Mouse (Mus musculus) spleen, adult 2 months (tissue): ENCODE measurements around the gene St6galnac3. TPM values are rescaled to one million over a fixed set of nuclear protein-coding genes. Genes with fewer than 3 reads are reported as not detected.

Experiments used
- DNase-seq, 2 experiments: peaks; one replicate each; pipeline versions ENCODE4 v3.0.0 to v3.0.0-alpha.2; 2012 to 2021; ENCODE audit warnings: low spot score in 2 of 2, low read depth in 1 of 2
- H3K27ac ChIP-seq: fragments of 200-500 bp; 2 replicates; pipeline ENCODE4 v1.5.1; 2012; ENCODE audit warnings: low read length, inconsistent platforms; ENCODE audit not compliant: insufficient read depth
- H3K27me3 ChIP-seq: fragments of 200-500 bp; 2 replicates; pipeline ENCODE4 v1.6.1; 2012; ENCODE audit warnings: mild to moderate bottlenecking, moderate library complexity, low read length, inconsistent platforms; ENCODE audit not compliant: control insufficient read depth, insufficient read depth
- H3K36me3 ChIP-seq: fragments of 200-500 bp; 2 replicates; pipeline ENCODE4 v1.6.1; 2012; ENCODE audit warnings: mild to moderate bottlenecking, low read length, inconsistent platforms; ENCODE audit not compliant: control insufficient read depth, insufficient read depth
- H3K4me1 ChIP-seq: fragments of 200-500 bp; 2 replicates; pipeline ENCODE4 v1.6.1; 2011; ENCODE audit warnings: inconsistent platforms; ENCODE audit not compliant: control insufficient read depth, insufficient read depth, insufficient read length
- H3K4me3 ChIP-seq: fragments of 200-500 bp; 2 replicates; pipeline ENCODE4 v1.5.1; 2011; ENCODE audit warnings: mild to moderate bottlenecking, inconsistent platforms; ENCODE audit not compliant: insufficient read depth, insufficient read length; ENCODE audit errors: extremely low read depth
- CTCF ChIP-seq: fragments of 200-500 bp; IDR thresholded peaks from 2 replicates; pipeline ENCODE4 v1.5.1; 2011; ENCODE audit warnings: mild to moderate bottlenecking, inconsistent platforms; ENCODE audit not compliant: insufficient read depth, insufficient read length, insufficient replicate concordance; ENCODE audit errors: extremely low read depth
- POLR2A ChIP-seq: fragments of 200-500 bp; IDR thresholded peaks from 2 replicates; pipeline ENCODE4 v1.6.1; 2011; ENCODE audit warnings: low read depth, low read length, inconsistent platforms
- WGBS: fragments of 180-500 bp; shearing (Covaris S2); methylation state at CpG from one replicate; pipeline ENCODE4 v1.1.7; 2018; 5-methylcytosine and 5-hydroxymethylcytosine counted together
- polyA plus RNA-seq: library from polyadenylated mRNA; depleted of rRNA; stranded (reverse); fragments of >200 nt; gene quantifications from 2 replicates; pipeline ENCODE4 v1.2.3, GENCODE M21; 2012

St6galnac3 gene
- polyA plus RNA-seq, 1 experiment, result 3.0 TPM

DNA sequence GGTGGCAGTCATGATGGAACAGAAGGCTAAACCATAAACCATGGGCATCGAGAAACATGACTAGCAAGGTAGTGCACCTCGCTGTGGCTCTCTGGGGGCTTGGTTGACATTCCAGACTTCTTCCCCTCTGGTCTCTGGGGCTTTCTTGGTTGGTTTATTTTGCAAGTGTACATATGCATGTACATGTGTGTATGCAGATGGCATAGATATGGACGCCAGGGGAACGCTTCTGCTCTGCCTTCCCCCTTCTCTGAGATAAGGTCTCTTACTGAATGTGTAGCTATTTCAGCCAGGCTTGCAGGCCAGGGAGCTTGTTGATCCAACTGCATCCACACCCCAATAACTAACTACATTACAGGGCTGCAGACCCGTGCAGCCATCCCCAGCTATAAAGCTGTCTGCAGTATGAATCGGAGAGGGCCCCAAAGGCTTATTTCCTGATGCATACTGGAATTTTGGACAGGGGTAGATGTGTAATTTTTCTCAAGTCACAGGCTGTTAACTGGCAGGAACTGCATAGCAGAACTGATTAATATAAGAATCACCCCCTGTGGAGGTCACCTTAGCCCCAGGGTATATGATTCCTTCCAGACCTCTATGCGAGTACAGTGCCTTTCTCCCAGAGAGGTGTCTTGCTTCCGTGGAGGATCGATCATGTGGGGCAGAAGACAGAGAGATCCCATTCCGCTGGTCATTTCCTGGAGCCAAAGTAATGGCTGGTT is 53.9 kb downstream of the St6galnac3 start:
- H3K36me3 ChIP-seq, result no peaks in the 10 kb centered on the region
- no peak overlapping the region for H3K27ac ChIP-seq
- H3K4me1 ChIP-seq, result no peaks in the 10 kb centered on the region
- TF ChIP-seq POLR2A, result no peak
- TF ChIP-seq CTCF, result no peak
- WGBS, result 93% methylated on average over 10 of the region's 10 CpGs
- H3K27me3 ChIP-seq, result no peaks in the 10 kb centered on the region
- DNase-seq, result no peak
- no peak overlapping the region for H3K4me3 ChIP-seq

DNA sequence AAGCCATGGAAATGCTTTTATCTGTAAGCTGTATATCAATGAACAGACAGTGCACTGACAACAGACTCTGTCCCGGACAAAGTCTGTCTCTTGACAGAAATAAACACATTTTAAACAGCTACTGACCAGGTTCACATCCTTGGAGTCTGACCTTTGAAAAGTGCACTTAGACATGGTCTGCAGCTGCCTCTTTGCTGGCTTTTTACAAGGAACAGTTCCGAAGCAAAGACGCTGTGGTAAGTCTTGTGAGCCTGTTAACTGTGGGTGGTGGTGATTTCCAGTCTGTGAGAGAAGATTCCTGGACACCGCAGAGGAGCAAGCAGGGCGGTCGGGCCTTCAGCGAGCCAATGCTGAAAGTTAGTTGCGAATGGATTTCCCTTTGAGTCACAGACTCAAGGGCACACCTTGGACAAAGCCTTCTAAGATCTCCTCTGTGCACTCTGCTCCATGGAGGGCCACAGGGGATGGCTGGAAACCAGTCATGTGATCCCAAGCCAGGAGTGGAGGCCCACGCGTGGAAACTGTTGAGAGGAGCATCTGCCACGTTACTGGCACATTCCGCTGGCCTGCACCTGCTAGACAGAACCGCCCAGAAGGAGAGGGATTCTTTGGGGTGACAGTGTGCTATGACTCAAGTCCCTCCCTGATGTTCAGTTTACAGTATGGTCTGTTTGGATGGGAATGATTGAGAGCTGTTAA is 55.1 kb downstream of the St6galnac3 start:
- TF ChIP-seq CTCF, result no peak
- no peak for TF ChIP-seq POLR2A
- no peak for DNase-seq

DNA sequence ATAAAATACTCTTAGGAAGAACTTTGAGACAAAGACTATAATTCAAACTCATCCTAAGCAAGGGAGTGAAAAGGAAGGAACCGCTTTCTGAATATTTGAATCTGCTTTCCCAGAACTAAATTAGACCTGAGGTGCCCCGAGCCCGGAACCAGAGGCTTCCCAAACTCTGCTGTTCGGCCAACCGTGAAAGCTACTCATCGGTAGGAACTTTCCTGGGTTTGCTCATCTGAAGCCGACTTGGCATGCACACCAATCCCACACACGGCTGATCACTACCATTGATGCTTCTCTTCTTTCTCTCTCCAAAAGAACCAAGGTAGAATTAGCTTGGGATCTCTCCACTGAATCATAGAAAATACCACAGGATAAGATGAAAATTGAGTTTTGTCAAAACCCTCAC is 55.6 kb downstream of the St6galnac3 start:
- TF ChIP-seq CTCF, result no peak
- TF ChIP-seq POLR2A, result no peak
- DNase-seq, result no peak
- 91% methylated on average over 8 of the region's 8 CpGs for WGBS
- no peaks in the 10 kb centered on the region for H3K36me3 ChIP-seq
- H3K27me3 ChIP-seq, result no peaks in the 10 kb centered on the region
- no peak overlapping the region for H3K27ac ChIP-seq
- H3K4me1 ChIP-seq, result no peaks in the 10 kb centered on the region
- H3K4me3 ChIP-seq, result no peak overlapping the region

More for the DNA sequence above, 55.1 kb downstream of the St6galnac3 start:
- Histone ChIP-seq H3K36me3 (no peaks in the 10 kb centered on the region), H3K4me1 (no peaks in the 10 kb centered on the region), H3K4me3 (no peak overlapping the region), H3K27ac (no peak overlapping the region), H3K27me3 (no peaks in the 10 kb centered on the region)
- 96% methylated on average over 13 of the region's 13 CpGs for WGBS

DNA sequence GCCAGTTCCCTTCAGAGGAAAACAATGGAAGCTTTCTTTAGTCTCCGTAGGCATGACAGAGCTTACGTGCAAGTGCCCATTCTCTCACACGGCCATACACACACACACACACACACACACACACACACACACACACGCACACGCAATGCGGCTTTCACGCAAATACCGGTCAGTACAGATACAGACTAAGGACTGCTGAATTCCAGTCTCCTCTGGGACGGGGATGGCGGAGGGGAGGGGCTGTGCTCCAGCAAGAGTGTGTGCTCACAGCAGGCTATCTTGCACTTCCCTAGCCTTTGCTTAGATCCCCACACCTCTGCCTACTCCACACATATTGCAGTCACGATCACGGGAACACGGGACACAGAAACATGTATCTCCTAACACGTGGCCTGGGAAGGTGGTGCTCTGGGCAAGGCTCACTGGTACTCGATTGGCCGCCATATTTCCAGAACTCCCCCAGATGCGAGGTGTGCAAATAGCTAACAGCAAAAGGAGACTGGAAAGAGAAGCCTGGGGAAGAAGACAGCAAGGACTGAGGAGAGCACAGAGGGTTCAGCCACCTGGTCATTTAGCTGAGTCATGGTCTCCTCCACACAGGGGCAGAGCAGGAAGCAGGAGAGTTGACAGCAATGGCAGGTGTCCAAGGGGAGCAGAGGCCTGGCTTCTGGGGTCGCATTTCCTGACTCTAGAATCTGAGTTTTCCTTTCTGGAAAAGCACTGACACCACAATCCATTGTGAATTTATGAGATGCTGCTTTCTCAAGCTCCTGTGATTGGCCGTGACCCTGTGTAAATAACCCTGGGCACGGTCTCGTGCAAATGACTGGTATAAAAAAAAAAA is 56.3 kb downstream of the St6galnac3 start:
- no peaks in the 10 kb centered on the region for H3K36me3 ChIP-seq
- 78% methylated on average over 21 of the region's 21 CpGs for WGBS
- DNase-seq, result no peak

DNA sequence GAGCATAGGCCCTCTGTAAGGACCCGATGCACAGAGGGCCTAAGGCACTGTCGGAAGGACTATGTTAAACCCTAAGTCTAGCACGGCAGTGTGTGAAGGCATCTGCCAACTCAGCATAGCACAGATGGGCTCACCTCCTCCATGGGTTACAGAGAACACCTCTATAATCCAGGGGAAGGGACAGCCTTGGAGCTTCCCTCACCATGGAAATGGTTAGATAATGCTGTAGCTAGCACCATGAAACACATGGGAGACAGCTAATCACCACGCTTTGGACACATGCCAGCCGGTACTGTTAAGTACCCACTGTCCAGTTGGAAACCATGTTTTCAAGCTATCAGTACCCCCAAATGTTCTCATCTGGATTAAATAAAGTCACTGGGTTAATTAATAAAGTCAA is 60.3 kb downstream of the St6galnac3 start:
- DNase-seq, result no peak
- no peak overlapping the region for H3K4me3 ChIP-seq
- H3K27me3 ChIP-seq, result no peaks in the 10 kb centered on the region
- no peak for TF ChIP-seq POLR2A
- H3K27ac ChIP-seq, result no peak overlapping the region
- WGBS, result 95% methylated on average over 5 of the region's 5 CpGs
- H3K4me1 ChIP-seq, result no peaks in the 10 kb centered on the region
- H3K36me3 ChIP-seq, result no peaks in the 10 kb centered on the region

More for the DNA sequence above, 56.3 kb downstream of the St6galnac3 start:
- TF ChIP-seq CTCF (no peak), POLR2A (no peak)
- no peak overlapping the region for H3K27ac ChIP-seq
- H3K4me1 ChIP-seq, result no peaks in the 10 kb centered on the region
- H3K27me3 ChIP-seq, result no peaks in the 10 kb centered on the region
- no peak overlapping the region for H3K4me3 ChIP-seq

DNA sequence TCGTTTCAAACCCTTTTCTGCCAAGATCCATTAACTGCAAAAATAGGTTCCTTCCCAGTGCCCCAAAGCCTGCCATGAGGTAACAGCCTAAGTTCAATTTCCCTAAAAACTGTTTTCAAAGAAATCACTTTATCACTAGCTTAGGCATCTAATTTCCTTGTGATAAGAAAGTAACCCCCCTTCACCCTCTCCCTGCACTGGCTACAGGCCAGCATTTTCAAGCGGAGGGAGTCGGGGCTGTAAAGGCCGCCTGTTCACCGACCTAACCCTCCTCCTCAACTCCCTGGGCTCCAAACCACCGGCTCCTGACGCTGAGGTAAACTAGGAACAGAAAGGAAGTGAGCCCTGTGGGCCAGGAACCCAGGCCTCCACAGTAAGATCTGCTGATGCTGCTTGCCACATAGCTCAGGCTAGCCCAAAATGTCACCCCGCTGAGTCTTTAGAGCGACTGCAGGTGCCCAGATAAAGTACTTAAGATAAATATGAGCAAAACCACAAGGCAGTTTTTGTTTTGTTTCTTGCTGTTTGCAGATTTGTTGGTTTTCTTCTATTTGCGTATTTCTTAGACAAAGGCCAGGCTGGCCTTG is 61.0 kb downstream of the St6galnac3 start:
- Histone ChIP-seq H3K27me3 (no peaks in the 10 kb centered on the region), H3K36me3 (no peaks in the 10 kb centered on the region), H3K27ac (no peak overlapping the region), H3K4me1 (no peaks in the 10 kb centered on the region), H3K4me3 (no peak overlapping the region)
- WGBS, result 53% methylated on average over 10 of the region's 10 CpGs
- no peak for DNase-seq
- no peak for TF ChIP-seq CTCF
- TF ChIP-seq POLR2A, result no peak
